Mouse (Mus musculus) brain, embryonic 14.5 days (tissue): ENCODE measurements around the gene Rps6kc1.

ENCODE experiments used
- CTCF ChIP-seq: fragments of 200-500 bp; IDR thresholded peaks from 2 replicates; pipeline ENCODE4 v1.5.1; 2012; ENCODE audit warnings: inconsistent platforms, mild to moderate bottlenecking, moderate library complexity, borderline replicate concordance; ENCODE audit not compliant: insufficient read depth, insufficient read length; ENCODE audit errors: extremely low read depth
- POLR2A ChIP-seq: fragments of 200-500 bp; IDR thresholded peaks from 2 replicates; pipeline ENCODE4 v1.6.1; 2012; ENCODE audit warnings: mild to moderate bottlenecking, inconsistent platforms, borderline replicate concordance; ENCODE audit not compliant: poor library complexity, insufficient read depth, insufficient read length, severe bottlenecking; ENCODE audit errors: extremely low read depth

GRCm38 (mm10) chr1:190834201-190834907, 77.2 kb downstream of the Rps6kc1 start:
- TF ChIP-seq CTCF (no peak), POLR2A (no peak)
